Mouse (Mus musculus): ENCODE results near the gene Pnldc1.
"Not testable (repeated sequence)": the region's sequence is repeated elsewhere in the genome, so short reads cannot be mapped to it uniquely, and the experiment has no call there.

Pnldc1 gene

DNA sequence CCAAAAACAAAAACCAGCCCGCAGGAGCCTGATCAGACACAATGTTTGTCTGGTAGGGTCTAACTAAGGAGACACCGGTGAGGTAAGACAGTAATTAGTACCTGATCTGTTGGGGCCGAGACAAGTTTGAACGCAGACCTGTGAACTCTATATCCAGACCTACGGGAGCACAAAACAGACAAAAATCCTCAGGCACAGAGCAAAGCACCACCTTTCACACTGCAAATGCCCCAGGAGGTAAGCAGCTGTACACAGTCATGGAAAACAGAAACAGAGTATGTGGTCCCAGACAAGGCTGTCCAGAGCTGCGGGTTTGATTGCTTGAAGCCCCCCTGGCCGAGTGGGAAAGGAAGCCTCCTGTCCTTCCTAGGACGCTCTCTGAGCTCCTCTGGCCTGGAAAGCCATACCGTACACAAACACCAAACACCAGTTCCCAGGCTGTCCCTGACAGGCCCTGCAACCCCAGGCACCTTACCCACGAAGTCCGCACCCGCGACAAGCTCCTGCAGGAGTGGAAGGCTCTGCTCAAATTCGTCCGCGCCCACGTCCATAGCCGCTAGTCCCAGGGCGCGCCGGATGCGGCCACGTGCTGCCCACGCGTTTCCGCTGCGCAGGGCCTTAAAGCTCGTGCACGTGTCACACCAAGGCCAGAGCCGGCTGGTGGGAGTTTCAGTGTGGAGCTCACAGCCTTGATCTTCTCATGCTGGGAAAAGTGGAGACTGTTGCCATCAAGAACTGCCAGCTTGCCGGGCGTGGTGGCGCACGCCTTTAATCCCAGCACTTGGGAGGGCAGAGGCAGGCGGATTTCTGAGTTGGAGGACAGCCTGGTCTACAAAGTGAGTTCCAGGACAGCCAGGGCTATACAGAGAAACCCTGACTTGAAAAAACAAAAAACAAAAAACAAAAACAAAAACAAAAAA lies at the start of gene Pnldc1:
Gene Pnldc1, minus strand, starts transcription at position 870 of the 920 bp plus-strand sequence.
- no peak for DNase-seq

DNA sequence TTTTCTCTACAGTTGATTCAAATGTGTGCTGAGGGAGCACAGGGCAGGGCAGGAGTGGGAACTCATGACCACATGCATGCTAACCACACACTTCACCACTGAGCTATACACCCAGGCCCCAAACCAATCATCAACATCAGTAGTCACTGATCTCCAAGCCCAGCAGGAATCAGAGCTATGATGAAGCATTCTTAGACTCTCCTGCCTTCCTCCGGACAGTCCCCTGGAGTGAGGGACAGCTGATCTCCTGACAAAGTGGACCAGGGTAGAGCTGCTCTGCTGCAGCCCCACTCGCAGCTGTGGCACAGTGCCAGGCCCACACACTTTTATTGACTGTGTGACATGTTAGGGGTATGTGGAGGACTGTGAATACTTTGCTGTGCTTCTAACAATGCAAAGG lies 49.3 kb upstream of the Pnldc1 start:
- DNase-seq, result not testable (repeated sequence)

DNA sequence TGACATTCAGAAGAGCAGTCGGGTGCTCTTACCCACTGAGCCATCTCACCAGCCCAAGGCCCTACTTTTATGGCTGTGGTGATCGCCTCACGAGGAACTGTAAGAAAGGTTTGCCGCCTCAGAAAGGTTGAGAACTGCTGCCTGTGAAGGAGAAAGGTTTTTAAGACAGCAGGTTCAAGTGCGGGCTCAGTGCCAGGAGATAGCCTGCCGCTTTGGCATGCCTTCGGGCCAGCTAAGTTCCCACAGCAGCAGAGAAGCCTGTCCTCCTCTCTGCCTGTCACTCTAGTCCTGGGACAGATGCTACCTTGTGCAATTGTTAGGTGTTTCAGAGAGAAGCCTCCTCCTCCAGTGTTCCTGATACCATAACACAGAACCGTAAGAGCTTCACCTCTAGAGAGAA lies 46.6 kb upstream of the Pnldc1 start:
- DNase-seq, result peak; percentile 42 to 71

DNA sequence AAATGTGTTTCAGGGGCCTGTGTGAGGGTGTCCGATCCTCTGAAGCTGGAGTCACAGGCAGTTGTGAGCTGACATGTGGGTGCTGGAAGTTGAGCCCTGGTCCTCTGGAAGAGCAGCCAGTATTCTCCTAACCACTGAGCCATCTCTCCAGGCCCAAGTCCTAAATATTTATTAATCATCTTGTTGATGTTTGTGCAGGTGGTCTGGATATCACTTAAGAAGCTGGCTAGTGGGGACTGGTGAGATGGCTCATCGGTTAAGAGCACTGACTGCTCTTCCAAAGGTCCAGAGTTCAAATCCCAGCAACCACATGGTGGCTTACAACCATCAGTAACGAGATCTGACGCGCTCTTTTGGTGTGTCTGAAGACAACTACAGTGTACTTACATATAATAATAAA lies 39.6 kb upstream of the Pnldc1 start:
- no peak for DNase-seq

DNA sequence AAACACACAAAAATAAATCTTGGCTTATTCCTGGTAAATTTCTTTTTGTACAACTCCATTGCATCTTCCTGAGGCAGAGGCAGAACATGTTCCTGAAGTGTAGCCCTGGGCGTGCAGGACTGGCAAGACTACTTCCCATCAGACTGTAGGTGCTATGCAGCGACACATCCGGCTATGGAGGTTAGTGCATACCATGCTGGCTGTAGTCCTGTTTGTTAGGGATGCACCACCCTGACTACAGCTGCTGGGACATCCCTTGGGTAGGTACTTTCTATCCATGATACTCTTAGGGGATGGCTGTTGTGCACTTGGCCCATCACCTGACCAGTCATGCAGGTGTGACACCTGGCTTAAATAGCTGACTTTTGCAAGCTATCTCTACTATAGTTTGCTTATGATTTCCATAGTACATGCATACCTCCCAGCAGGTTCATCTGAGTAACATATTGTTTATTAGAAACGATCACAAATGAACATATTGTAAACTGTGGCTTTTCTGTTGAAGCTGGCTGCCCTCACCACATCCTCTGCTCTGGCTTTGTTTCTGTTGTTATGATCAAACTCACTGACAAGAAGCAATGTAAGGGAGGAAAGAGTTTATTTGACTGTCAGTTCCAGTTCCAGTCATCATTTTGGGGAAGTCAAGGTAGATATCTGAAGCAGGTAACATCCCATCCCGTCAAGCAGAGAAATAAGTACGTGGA lies 32.6 kb upstream of the Pnldc1 start:
- DNase-seq, result no peak

DNA sequence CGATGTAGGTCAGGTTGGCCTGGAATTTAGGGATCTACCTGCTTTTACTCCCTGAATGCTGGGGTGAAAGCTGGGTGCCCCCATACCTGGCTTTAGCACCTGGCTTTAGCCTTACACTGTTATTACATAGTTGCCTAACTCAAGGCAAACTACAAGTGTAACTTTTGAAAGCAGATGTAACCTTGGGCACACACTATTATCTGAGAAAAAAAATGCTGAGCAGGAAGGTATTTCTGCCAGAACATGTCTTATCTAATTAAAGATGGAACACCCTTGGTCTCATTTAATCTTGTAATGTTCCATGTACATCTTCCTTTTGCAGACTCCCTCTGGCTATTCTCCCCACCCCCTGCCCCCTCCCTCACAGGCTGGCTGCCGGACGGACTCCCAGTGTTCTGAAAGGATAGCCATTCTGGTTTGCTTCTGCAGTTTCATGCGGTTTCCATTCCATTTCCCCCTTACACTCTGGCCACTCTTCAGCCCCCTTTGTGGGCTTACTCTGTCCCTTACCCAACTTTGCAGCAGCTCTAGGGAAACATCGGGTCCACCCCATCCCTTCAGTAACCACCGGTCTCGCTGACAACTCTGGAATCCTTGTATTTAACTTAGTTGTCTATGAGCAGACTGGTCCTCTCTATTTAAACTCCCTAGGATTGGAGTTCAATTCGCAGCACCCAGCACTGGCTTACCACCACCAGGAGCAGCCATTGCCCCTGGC lies 31.7 kb upstream of the Pnldc1 start:
- no peak for DNase-seq

DNA sequence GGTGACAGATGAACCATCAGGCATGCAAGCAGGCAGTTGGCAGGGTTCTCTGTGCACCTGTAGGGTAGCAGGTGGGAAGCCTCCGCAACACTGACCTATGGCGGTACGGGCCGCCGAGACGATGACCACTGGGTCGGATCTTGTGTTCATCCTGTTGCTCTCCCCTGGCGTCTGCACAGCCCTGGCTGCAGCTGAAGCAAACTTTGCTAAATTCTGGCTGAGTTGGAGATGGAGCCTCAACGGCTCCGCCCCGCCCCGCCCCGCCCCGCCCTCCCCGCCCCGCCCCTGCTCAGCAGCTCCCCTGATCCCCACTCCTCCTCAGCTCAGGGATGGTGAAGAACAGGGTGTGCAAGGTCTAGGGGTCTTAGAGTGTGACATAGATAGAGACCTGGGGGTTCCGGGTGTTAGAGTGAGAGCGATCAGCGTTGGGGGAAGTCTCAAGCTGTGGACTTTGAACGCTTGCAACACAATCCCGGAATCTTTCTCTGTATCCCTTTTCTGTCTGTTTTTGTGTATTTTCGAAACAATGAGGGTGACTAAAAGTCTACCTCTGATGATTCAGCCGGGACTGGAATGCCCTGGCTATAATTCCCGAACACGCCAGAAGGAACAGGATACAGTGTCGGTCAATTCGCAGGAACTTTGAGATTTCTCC lies 30.2 kb upstream of the Pnldc1 start, which contains the start of gene Acat3:
Gene Acat3, minus strand, starts transcription at position 450 of the 655 bp plus-strand sequence.
- peak; percentile 45 to 54 for DNase-seq

DNA sequence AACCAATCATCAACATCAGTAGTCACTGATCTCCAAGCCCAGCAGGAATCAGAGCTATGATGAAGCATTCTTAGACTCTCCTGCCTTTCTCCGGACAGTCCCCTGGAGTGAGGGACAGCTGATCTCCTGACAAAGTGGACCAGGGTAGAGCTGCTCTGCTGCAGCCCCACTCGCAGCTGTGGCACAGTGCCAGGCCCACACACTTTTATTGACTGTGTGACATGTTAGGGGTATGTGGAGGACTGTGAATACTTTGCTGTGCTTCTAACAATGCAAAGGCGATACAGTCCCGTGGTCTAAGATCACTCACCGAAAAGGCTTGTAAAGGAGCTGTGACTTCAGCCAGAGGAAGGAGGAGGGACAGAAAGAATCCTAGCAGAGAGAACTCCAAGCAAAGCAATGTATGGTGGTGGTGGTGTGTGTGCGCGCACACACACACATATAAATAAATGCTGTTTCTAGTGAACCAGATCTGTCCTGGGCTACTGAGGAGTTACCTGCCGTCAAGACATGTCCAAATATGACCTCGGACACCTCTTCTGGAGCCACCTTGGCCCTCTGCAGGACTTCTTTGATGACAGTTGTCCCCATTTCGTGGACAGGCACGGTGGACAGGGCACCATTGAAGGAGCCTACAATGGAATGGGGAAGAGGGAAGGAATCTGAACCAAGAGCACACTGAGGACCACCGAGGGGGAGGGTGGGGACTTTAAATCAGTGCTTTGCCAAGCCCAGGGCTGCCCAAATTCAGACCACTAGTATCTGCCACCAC lies 29.5 kb upstream of the Pnldc1 start:
- not testable (repeated sequence) for DNase-seq

DNA sequence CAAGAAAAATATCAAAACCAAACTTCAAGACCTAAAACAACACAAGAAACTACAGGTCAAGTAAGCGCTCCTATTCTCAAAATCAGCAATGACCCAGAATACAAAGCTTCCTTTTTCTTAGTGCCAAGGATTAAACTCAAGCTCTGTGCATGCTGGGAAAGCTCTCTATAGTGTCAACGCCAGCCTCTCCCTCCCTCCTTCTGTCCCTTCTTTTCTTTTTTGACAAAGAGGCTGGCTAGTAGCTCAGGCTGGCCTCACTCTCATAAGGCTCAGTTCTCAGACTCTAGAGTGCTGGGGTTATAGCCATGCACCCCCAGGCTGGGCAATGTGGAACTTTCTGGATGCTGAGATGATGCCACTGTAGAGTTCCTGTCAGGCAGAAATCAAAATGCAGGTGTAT lies 28.0 kb upstream of the Pnldc1 start:
- DNase-seq, result no peak

DNA sequence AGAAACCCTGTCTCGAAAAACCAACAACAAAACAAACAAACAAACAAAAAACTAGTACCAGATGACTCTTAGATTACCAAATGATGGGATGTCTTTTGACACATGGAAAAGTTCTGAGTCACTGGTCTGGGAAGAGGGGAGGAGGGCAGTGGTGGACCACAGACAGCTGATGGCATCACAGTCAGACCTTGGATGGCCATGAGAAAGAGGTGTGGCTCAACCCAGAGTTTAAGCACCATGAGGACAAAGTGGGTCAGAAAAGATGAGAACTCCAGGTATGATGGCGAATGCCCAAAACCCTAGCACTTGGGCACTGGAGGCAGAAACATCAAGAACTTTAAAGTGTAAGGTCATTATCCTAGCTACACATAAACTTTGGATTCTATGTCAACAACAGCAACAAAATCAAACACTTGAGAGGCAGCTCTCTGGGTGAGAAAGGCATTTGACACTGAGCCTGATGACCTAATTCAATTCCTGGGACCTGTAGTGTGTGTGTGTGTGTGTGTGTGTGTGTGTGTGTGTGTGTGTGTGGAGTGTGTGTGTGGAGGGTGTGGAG lies 27.5 kb upstream of the Pnldc1 start:
- peak in 1 of 2 experiments; percentile 18 for DNase-seq

DNA sequence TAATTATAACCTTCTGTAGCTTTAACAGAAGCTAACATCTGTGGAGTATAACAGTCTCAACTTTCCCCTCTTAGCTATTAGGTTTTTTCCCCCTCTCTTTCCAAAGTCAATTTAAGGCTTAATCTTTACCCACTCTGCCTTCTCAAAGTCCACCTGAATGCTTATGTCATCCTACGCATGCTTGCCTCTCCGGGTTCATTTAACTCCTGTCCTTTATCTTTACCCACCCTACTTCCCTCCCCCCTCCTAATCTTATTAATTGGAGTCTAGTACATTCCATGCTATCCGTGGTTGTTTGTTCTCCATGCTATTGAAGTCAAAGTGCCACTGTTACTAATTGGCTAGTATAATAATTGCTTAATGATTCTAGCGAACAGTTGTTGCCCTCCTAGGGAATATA lies 25.7 kb upstream of the Pnldc1 start:
- peak; percentile 28 to 83 for DNase-seq

DNA sequence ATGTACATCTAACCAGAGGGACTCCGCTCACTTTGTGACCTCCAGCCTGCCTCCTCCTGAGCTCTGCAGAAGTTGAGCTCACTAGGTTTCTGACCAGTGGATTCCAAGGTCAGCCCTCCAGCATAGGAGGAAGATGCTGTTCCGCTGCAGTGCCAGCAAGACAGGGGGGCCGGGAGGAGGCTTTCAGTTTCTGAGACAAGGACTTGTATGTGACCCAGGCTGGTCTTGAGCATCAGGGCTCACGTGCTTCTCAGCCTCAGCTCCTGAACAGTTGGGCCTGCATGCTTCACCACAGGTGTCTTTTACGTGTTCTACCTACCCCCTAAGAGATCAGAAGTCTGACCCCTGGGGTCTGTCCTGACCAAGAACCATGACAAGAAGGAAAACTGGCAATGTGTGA lies 21.5 kb upstream of the Pnldc1 start:
- DNase-seq, result peak; percentile 43 to 44

DNA sequence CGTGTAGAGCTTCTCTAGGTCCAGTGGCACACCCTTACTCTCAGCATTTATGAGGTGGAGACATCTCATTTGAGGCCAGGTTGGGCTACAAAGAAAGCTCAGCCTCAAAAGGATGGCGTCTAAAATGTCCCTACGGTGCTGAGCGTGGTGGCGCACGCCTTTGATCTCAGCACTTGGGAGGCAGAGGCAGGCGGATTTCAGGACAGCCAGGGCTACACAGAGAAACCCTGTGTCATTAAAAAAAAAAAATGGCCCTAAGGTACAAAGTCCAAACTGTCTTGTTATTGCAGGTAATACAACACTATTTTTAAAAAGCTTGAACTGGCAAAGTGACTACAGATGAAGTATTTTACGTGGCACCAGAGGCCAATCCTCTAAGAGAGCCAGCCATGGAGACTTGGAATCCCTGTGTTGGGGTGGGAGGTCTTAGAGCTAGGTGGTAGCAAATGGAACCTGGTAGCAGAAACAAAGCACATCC lies 15.7 kb upstream of the Pnldc1 start:
- DNase-seq, result no peak

DNA sequence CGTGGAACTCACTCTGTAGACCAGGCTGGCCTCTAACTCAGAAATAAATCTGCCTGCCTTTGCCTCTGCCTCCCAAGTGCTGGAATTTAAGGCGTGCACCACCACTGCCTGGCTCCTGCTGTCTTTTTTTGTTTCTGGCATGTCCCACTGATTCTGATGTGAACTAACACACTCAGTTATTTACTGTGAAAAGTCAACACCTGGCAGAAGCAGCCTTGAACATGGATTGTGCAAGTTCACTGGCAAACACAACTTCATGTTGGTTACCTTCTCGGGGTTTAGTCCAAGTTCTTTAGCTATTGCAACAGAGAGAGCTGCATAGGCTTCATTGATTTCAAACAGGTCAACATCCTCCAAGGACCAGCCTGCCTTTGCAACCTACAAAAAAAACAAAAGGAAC lies 15.0 kb upstream of the Pnldc1 start:
- DNase-seq, result no peak

DNA sequence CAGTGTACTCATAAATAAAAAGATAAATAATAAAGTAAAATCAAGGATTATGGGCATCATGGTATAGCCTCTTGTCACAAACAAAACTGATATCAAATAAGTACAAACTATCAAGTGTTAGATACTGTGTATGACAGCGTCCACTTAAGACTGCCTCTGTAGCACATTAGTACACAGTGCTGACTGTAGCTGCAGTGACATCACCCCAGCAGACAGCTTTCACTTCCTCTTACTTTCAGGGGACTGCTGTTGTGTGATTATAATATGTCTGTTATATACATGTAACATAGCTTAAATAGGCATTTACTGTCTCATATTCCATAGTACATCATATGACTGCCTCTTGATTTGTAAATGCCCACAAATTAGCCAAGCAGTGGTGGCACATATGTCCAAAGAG lies 11.0 kb upstream of the Pnldc1 start:
- DNase-seq, result no peak

DNA sequence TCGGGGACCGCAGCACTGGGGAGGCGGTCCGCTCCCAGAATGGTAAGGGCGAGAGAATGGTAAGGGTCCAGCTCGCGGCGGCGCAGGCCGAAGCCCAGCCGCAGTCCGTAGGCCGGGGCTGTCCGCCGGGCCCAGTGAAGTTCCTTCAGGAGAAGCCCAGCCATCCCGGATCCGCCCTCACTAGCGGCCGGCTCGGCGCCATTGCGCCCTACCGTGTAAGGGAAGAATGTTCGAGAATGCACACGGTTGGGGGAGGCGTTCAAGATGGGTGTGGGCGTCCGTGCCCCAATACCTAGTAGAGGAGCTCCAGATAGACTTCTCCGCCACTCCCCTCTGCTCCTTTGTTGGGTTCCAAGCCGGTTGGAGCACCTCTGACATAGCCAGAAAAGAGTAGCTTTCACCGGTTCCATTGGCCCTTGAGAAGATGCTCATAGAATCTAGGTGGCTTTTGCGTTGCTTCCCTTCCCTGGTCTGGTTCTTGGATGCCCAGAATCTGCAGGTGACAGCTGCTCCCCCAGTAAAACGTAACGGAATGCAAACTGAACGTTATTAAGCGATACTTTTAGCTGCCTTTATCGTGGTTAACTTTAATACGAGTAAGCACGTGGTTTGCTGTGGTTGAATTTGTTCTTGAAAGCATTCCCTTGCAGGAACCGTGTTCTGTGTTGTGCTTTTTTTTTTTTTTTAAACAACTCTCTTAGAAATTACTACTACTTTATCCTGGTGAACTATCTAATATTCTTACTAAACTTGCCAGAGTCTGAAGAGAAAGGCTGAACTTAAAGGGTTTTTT lies 6.8 kb upstream of the Pnldc1 start:
- peak in 1 of 2 experiments; percentile 57 for DNase-seq

DNA sequence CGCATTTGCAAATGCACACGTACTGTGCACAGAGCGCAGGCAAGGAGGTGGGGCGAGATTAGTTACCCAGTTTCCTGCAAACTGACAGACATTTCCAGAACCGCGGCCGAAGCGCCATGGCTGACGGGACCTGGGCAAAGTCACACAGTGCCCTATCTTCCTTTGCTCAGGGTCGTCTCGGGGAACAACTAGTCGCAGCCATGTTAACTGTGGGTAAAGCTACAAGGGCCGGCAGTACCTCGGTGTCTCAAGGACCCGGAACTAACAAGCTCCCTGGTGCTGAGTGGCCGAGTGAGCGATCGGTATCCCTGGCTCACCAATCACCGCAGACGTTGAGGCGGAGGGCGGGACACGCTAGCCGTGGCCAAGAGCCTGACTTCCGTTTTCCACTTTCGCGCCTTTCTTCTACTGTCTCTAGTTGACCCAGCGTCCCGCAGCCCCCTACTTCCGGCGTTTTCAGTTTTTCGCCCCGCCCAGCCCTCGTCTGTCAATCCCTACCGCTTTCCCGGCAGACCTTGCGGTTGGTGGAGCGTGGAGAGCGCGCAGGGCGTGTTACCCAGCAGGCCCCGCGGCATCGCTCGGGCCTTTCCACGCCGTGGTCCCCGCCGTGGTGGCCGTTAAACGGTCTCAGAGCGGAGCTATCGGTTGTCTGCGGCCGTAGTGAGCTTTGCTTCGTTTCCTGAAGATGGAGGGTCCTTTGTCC lies 6.0 kb upstream of the Pnldc1 start, which contains the start of gene Mrpl18:
Gene Mrpl18, minus strand, starts transcription at position 465 of the 703 bp plus-strand sequence.
- peak; percentile 99 to 100 for DNase-seq

DNA sequence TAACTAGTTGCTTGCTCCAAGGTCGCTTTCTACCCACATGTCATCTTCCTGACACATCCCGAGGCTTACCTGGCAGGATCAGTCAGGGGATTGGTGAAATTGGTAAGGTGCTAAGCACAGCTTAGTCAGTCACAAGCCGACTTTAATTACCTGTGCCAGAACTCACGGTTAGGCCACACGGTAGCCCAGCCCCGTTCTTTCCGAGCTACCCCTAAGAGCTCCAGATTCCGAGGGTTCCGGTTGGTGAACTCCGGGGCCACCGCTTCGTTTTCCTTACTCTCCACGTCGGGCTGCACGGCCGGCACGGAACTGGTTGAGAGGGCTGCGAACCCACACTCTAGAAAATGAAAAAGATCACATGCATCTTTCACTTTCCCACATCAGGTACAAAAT lies 5.5 kb upstream of the Pnldc1 start, which contains the start of gene Tcp1:
Gene Tcp1, plus strand, starts transcription at position 214 of the 393 bp plus-strand sequence.
- peak; percentile 25 to 54 for DNase-seq

DNA sequence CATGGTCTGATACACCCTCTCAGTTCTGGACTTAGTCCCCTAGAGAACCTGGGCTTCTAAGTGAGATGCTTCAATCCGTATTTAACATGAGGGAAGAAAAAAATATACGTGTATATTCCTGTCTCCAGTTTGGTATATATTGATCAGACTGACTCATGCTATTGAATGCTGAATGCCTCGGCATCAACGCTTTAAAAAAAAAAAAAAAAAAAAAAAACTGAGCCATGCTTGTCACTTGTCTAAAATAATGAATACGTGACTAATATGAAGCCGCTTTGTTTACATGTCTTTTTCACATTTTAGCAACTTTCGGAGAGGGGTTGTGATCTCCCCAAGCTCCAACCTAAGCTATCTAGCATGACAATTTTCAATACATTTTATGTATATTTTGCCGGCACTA lies 361 bp upstream of the Pnldc1 start:
- DNase-seq, result no peak

DNA sequence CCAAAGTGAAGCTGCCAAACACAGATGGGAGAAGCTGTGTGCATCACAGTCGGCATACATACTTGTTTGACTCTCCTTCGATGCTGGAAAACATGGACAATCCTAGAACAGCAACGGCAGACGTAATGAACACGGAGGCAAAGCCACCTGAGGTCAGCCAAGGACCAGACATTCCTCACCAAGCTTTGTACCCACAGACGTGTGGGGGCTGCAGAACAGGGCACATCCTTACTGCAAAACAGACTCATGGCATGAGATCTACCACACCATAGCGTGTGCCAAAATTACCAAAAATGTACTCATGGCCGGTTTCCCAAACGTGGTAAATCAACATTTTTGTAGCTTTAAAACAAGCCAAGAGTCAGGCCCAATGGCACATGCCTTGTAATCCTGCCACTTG lies 3.6 kb downstream of the Pnldc1 start:
- DNase-seq, result no peak
